Mouse (Mus musculus): ENCODE results near the gene Ces2g.

DNA sequence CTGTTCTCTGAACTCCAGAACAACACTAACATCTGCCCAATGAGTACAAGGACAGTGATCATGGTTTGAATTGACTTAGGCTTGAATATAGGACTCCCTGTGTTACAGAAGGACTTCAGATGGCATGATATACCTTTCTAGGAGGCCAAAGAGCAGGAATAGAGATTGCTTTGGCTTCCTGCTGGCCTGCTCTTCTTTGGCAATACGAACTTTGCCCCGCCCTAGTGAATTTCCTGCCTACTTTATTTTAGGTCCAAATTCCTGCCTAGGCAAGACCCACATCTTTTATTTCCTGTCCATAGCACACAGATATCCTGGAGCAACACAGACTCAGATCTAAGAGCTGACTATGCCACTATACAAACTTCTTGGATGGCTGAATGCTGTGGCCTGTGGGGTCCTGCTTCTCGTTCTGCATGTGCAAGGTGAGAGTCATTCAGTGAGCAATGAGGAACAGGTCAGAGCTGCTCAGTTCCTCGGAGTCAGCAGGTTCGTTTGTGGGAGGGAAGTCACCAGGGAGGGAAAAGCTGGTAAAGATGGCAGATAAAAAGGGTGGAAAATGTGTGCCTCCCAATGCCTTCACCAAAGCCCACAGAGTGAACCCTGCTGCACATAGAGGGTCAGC is 35.4 kb upstream of the Ces2g start, which contains the start of gene Ces2e:
- TF ChIP-seq POLR2A (IDR thresholded peaks at IDR 0.05; ENCODE audit: low read depth, low read length) (no peak), CTCF (conservative IDR thresholded peaks at IDR 0.05; ENCODE audit: insufficient read depth, insufficient read length, low read depth, low read length) (no peak)

Data from kidney, adult 2 months (tissue).